ENCODE assay signal across 13 mouse cellular contexts in genomic region chr3:30207431-30207830, GRCm38 (mm10).
DNase-seq lines count a peak whose midpoint lies in the region; ATAC-seq lines count a peak whose summit lies in the region.
"Had no signal": no experiment of that assay in that cellular context is flagged by ENCODE, and none has a peak within 500 bp of the region (broad histone marks: within the 10 kb centered on the region; RNA-seq: fewer than 3 reads in every experiment).

No protein-coding gene starts in this region.

- WGBS in midbrain, embryonic 13.5 days, result 60% methylated on average over 5 of the region's 5 CpGs

- no peak overlapping the region for H3K4me3 ChIP-seq in midbrain, embryonic 13.5 days (replicated peaks)
- H3K4me3 ChIP-seq: embryonic facial prominence, embryonic 13.5 days; megakaryocyte, embryonic 14.5 days had no signal

- H3K4me2 ChIP-seq in midbrain, embryonic 13.5 days (replicated peaks), result 0 out of 2 replicates have a peak overlapping the region, but pooled peaks have one; percentile 20
- H3K4me2 ChIP-seq: embryonic facial prominence, embryonic 13.5 days had no signal

- DNase-seq in heart, adult 11 months, result peak; percentile 90
- no peak for DNase-seq in heart, postnatal 25 days (ENCODE audit: low spot score)
- DNase-seq in brain, adult 2 months (ENCODE audit: low read depth, low spot score), result peak; percentile 59
- DNase-seq in embryo, embryonic 9.5 days (ENCODE audit: extremely low spot score), result peak; percentile 53
- no peak for DNase-seq in ovary, postnatal 14 days (ENCODE audit: low spot score)
- DNase-seq in MN1 (ENCODE audit: low spot score), result no peak
- DNase-seq in testis, postnatal 10 days (ENCODE audit: low spot score), result no peak
- DNase-seq: kidney, adult 8-10 months; right cerebral cortex, postnatal 25 days; thymus, postnatal 25 days had no signal

- 0 out of 2 replicates have a peak, but pooled peaks have one; percentile 55 for ATAC-seq in midbrain, embryonic 13.5 days

- H3K9ac ChIP-seq in midbrain, embryonic 13.5 days (replicated peaks), result no peak overlapping the region
- H3K9ac ChIP-seq: embryonic facial prominence, embryonic 13.5 days had no signal

- no peaks in the 10 kb centered on the region for H3K36me3 ChIP-seq in midbrain, embryonic 13.5 days
- H3K36me3 ChIP-seq: embryonic facial prominence, embryonic 13.5 days had no signal

- H3K9me3 ChIP-seq in midbrain, embryonic 13.5 days, result no peaks in the 10 kb centered on the region
- H3K9me3 ChIP-seq: embryonic facial prominence, embryonic 13.5 days; megakaryocyte, embryonic 14.5 days had no signal

- intact Hi-C loops in heart, postnatal 25 days (cut with DNase I), result no loop called here

- H3K27ac ChIP-seq in midbrain, embryonic 13.5 days, result no peak overlapping the region
- H3K27ac ChIP-seq: embryonic facial prominence, embryonic 13.5 days had no signal

- no peaks in the 10 kb centered on the region for H3K27me3 ChIP-seq in midbrain, embryonic 13.5 days
- H3K27me3 ChIP-seq: embryonic facial prominence, embryonic 13.5 days; megakaryocyte, embryonic 14.5 days had no signal

- peaks cover 8% of the 10 kb centered on the region for H3K4me1 ChIP-seq in midbrain, embryonic 13.5 days (replicated peaks)

Comparison
In these comparisons a context has a peak if more than half of its experiments do, and no peak if none do; other contexts are left out.
1. DNase-seq: peak in heart, adult 11 months (single experiment), brain, adult 2 months (single experiment) and embryo, embryonic 9.5 days (single experiment); none in heart, postnatal 25 days (single experiment), ovary, postnatal 14 days (single experiment), MN1 (single experiment) and testis, postnatal 10 days (single experiment).